Mouse (Mus musculus): ENCODE data around the gene Ccdc30.

DNA sequence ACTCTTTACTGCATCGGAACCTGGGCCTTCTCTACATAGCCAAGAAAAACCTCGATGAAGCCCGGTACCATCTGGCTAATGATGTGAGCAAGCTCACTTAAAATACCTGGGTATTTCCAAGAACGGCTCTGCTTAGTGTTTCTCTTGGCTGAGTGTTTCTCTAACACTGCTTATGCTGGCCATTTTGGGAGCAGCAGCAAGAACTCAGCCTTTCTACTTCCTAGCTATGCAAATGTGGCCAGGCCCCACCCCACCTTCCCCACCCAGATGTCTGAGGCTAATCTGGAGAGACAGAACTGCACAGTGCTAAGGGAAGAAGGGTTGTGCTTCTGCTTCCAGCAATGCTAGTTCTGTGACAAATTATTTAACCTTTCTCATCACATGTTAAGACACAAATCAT, 26.5 kb upstream of the Ccdc30 start:
- TF ChIP-seq TAL1 (conservative IDR thresholded peaks at IDR 0.05; ENCODE audit: low read depth, low read length) (no peak), CTCF (IDR thresholded peaks at IDR 0.05; ENCODE audit: low read depth, low read length) (no peak), GATA1 (IDR thresholded peaks at IDR 0.05; ENCODE audit: borderline replicate concordance, low read length) (no peak), POLR2AphosphoS5 (IDR thresholded peaks at IDR 0.05; ENCODE audit: insufficient replicate concordance, low read depth, low read length) (no peak)
